Mouse (Mus musculus) E14TG2a.4 (cell line): ENCODE measurements around the gene Kcnh5.

ENCODE experiments used
- CTCF ChIP-seq: conservative IDR thresholded peaks from 2 replicates; pipeline ENCODE4 v1.5.1; 2014; ENCODE audit warnings: low read length
- NANOG ChIP-seq: IDR thresholded peaks from 2 replicates; pipeline ENCODE4 v1.6.1; 2014; ENCODE audit warnings: borderline replicate concordance, low read length, mixed read lengths

DNA sequence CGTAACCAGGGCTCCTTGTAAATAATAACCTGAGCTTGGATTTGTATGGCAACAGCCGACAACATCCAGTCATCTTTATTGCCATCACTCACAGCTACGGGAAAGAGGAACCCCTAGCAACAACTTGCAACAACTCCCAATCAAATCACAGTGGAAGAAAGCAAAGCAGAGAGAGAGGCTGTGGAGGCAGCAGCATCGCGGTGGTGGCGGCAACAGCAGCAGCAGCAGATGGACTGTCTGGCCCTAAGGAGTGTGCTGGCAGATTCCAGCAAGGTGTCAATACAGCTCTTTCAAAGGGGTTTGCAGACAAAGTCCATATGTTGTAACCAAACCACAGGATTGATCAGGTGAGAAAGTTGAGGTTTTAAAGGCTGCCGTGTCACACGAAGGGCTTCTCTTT, 2.4 kb upstream of the Kcnh5 start:
- TF ChIP-seq CTCF (no peak), NANOG (no peak)
